Mouse (Mus musculus) lung, adult 18-20 months (tissue): ENCODE data around the gene Ftsj1.

ENCODE experiments used
- DNase-seq, 2 experiments: peaks; one replicate each; pipeline ENCODE4 v3.0.0; 2022; ENCODE audit warnings: mixed read lengths in 2 of 2

The Ftsj1 gene

GRCm38 (mm10) chrX:8252334-8253285, at the start of gene Ftsj1:
Gene Ftsj1 (minus strand): TSS chrX:8252406.
- peak; percentile 88 for DNase-seq

GRCm38 (mm10) chrX:8288621-8289020, 36.4 kb upstream of the Ftsj1 start:
- DNase-seq, result no peak

- peak; percentile 3 to 21 for DNase-seq
These were observed 21.9 kb upstream of the Ftsj1 start for GRCm38 (mm10) chrX:8274056-8274455.

- DNase-seq, result no peak
These were observed 19.8 kb upstream of the Ftsj1 start for GRCm38 (mm10) chrX:8272000-8272399.

- DNase-seq, result no peak
These were observed 19.0 kb upstream of the Ftsj1 start, which contains the start of gene Slc38a5 for GRCm38 (mm10) chrX:8271083-8271820. Gene Slc38a5 (plus strand): TSS chrX:8271133.

GRCm38 (mm10) chrX:8264222-8264621, 12.0 kb upstream of the Ftsj1 start:
- DNase-seq, result no peak

GRCm38 (mm10) chrX:8263156-8263804, 11.1 kb upstream of the Ftsj1 start:
- no peak for DNase-seq

GRCm38 (mm10) chrX:8259478-8259877, 7.3 kb upstream of the Ftsj1 start:
- no peak for DNase-seq

- DNase-seq, result no peak
These were observed 3.6 kb upstream of the Ftsj1 start for GRCm38 (mm10) chrX:8255807-8256206.

- no peak for DNase-seq
These were observed 1.5 kb upstream of the Ftsj1 start for GRCm38 (mm10) chrX:8253711-8254110.

- DNase-seq, result no peak
These were observed 345 bp downstream of the Ftsj1 start for GRCm38 (mm10) chrX:8251789-8252333.

GRCm38 (mm10) chrX:8248542-8249120, 3.6 kb downstream of the Ftsj1 start:
- DNase-seq, result no peak

GRCm38 (mm10) chrX:8247680-8248079, 4.5 kb downstream of the Ftsj1 start:
- no peak for DNase-seq

GRCm38 (mm10) chrX:8238804-8239395, 13.3 kb downstream of the Ftsj1 start:
- DNase-seq, result no peak

- no peak for DNase-seq
These were observed 15.5 kb downstream of the Ftsj1 start for GRCm38 (mm10) chrX:8236704-8237103.

- DNase-seq, result no peak
These were observed 18.6 kb downstream of the Ftsj1 start for GRCm38 (mm10) chrX:8233602-8234001.

GRCm38 (mm10) chrX:8230272-8230671, 21.9 kb downstream of the Ftsj1 start:
- no peak for DNase-seq

- DNase-seq, result no peak
These were observed 28.7 kb downstream of the Ftsj1 start for GRCm38 (mm10) chrX:8223473-8223872.

GRCm38 (mm10) chrX:8222678-8223421, 29.4 kb downstream of the Ftsj1 start:
- peak in 1 of 2 experiments; percentile 16 for DNase-seq

- no peak for DNase-seq
These were observed 29.9 kb downstream of the Ftsj1 start for GRCm38 (mm10) chrX:8222296-8222677.

GRCm38 (mm10) chrX:8219651-8220050, 32.6 kb downstream of the Ftsj1 start:
- DNase-seq, result no peak
